Mouse (Mus musculus): ENCODE data around the gene Cryga. TPM values are rescaled to one million over a fixed set of nuclear protein-coding genes. Genes with fewer than 3 reads are reported as not detected.
A peak's percentile ranks its signal among the peaks of the same experiment; 100 is the strongest.

Cryga gene
- polyA plus RNA-seq, 1 experiment from 2014 or later: not detected

DNA sequence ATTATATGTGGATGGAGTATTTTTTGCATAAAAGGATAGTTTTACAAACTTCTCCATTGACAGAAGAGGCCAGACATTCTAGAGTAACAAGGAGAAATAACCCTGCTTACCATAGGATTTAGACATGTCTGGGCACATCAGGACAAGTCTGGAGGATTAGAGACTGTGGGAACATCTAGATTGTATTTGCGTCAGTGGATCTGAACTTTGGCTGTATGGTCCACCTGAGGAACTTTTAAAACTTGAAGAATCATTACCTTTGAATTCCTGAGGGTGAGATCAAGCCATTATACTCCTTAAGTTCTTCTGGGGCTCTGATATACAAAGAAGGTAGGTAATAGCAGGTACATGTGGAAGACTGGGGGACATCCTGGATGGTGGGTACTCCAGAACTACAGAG lies 28.5 kb upstream of the Cryga start:
- 91% methylated on average over 1 of the region's 1 CpGs for WGBS
- ATAC-seq: no peak
- TF ChIP-seq EP300 (IDR thresholded peaks at IDR 0.05): no peak
- no peak for TF ChIP-seq CTCF (IDR thresholded peaks at IDR 0.05)

DNA sequence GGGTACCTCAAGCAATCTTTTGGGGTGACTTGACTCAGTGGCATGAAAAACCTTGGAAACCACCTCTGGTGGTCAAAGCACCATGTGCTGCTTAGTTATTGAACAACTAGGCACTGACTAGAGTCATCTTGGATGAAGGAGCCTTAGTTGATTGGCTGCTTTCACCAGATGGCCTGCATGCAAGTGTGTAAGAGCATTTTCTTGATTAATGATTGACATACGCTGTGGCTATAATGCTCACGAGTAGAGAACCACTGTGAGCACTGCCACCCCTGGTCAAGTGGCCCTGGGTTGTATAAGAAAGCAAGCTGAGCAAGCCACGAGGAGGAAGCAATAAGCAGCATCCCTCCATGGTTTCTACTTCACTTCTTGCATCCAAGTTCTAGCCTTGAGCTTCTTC lies 27.1 kb upstream of the Cryga start:
- TF ChIP-seq CTCF (IDR thresholded peaks at IDR 0.05) (no peak), EP300 (IDR thresholded peaks at IDR 0.05) (no peak)
- no peak overlapping the region for H3K4me3 ChIP-seq (ENCODE audit: low read depth, low read length)
- ATAC-seq: no peak

More for the DNA sequence above, 28.5 kb upstream of the Cryga start:
- DNase-seq (ENCODE audit: low spot score): no peak
- Histone ChIP-seq H3K9me3 (ENCODE audit: low read length) (no peaks in the 10 kb centered on the region), H3K27me3 (replicated peaks; ENCODE audit: insufficient read depth, low read length) (no peaks in the 10 kb centered on the region), H3K4me1 (ENCODE audit: insufficient read depth, low read depth, low read length) (no peaks in the 10 kb centered on the region), H3K4me3 (ENCODE audit: low read depth, low read length) (no peak overlapping the region), H3K4me2 (replicated peaks; ENCODE audit: low read depth, low read length) (no peak overlapping the region), H3K9ac (replicated peaks; ENCODE audit: low read depth) (no peak overlapping the region), H3K27ac (ENCODE audit: low read length) (no peak overlapping the region), H3K36me3 (ENCODE audit: insufficient read depth, low read length) (no peaks in the 10 kb centered on the region)

DNA sequence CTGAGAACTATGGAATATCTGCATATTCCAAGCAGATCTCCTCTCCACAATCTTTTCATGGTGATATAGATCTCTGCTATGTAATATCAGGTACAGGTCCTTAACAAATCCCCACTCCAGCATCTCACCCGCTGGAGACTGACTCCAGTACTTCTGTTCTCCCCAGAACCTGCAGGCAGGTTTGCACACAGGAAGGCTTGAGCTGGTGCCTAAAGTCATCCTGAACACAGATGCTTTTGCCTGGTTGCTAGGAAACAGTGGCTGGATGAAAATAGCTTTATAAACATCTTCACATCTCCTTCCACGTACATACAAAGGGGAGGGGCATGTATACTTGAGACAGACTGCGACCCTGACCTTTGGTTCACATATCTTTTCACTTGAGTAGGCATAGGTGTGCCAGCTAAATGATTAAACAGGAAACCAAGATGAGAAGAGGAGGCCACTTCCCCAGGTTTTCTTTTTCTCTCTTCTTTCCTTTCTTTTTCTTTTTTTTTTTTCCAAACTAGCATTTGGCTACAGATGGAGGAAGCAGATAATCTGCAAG lies 26.5 kb upstream of the Cryga start:
- no peaks in the 10 kb centered on the region for H3K27me3 ChIP-seq (replicated peaks; ENCODE audit: insufficient read depth, low read length)
- H3K27ac ChIP-seq (ENCODE audit: low read length): no peak overlapping the region
- no peaks in the 10 kb centered on the region for H3K9me3 ChIP-seq (ENCODE audit: low read length)
- 48% methylated on average over 3 of the region's 3 CpGs for WGBS
- H3K4me2 ChIP-seq (replicated peaks; ENCODE audit: low read depth, low read length): no peak overlapping the region
- DNase-seq (ENCODE audit: low spot score): no peak
- no peaks in the 10 kb centered on the region for H3K36me3 ChIP-seq (ENCODE audit: insufficient read depth, low read length)
- H3K4me3 ChIP-seq (ENCODE audit: low read depth, low read length): no peak overlapping the region
- TF ChIP-seq EP300 (IDR thresholded peaks at IDR 0.05) (no peak), CTCF (IDR thresholded peaks at IDR 0.05) (no peak)
- H3K9ac ChIP-seq (replicated peaks; ENCODE audit: low read depth): no peak overlapping the region
- ATAC-seq: no peak
- H3K4me1 ChIP-seq (ENCODE audit: insufficient read depth, low read depth, low read length): no peaks in the 10 kb centered on the region

More for the DNA sequence above, 27.1 kb upstream of the Cryga start:
- no peaks in the 10 kb centered on the region for H3K4me1 ChIP-seq (ENCODE audit: insufficient read depth, low read depth, low read length)
- no peak overlapping the region for H3K27ac ChIP-seq (ENCODE audit: low read length)
- H3K36me3 ChIP-seq (ENCODE audit: insufficient read depth, low read length): no peaks in the 10 kb centered on the region
- no peak overlapping the region for H3K9ac ChIP-seq (replicated peaks; ENCODE audit: low read depth)
- H3K4me2 ChIP-seq (replicated peaks; ENCODE audit: low read depth, low read length): no peak overlapping the region
- 62% methylated on average over 3 of the region's 3 CpGs for WGBS
- H3K9me3 ChIP-seq (ENCODE audit: low read length): no peaks in the 10 kb centered on the region
- H3K27me3 ChIP-seq (replicated peaks; ENCODE audit: insufficient read depth, low read length): no peaks in the 10 kb centered on the region
- no peak for DNase-seq (ENCODE audit: low spot score)

DNA sequence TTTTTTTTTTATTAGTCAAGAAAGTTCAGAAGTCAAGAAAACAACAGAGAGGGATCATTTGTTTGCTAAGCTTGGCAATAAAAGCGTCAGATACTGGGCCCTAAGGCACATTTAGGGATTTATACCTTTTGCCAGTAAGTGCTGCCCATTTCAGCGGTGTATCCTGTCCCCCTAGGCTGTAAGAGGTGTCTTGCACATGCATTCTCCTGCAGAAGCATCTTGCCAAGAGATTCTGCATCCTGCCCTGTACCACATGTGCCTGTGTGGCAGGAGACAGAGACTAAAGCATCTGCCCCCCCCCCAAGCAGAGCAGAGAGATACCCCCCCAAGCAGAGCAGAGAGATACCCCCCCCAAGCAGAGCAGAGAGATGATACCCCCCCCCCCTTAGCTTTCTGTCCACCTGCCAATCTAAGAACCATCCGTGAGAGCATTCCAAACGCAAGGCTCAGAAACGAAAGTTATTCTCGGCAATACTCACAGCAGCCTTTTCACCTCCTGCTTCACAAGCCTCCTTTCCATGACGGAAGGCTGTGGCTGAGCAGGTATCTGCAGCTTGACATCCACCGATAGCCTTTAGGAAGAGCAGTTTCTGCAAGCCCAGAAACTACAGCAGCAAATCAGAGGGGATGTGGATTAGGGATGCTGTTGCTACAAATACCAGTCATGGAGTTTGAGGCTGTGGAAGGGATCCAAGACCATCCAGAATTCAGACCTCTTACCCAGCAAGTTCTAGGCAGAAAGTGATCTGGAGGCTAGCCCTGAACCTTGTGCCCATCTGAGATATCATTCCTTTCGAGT lies 19.6 kb upstream of the Cryga start, which contains the start of gene D630023F18Rik:
Gene D630023F18Rik, minus strand, starts transcription at position 641 of the 799 bp plus-strand sequence.
- Histone ChIP-seq H3K36me3 (ENCODE audit: insufficient read depth, low read length) (no peaks in the 10 kb centered on the region), H3K4me2 (replicated peaks; ENCODE audit: low read depth, low read length) (peak within 1 kb of the TSS; percentile 29; the same call in 1 of the 2 replicates), H3K27ac (ENCODE audit: low read length) (no peak within 1 kb of the TSS), H3K4me3 (ENCODE audit: low read depth, low read length) (no peak within 1 kb of the TSS), H3K9ac (replicated peaks; ENCODE audit: low read depth) (no peak within 1 kb of the TSS), H3K9me3 (ENCODE audit: low read length) (no peaks in the 10 kb centered on the region), H3K4me1 (ENCODE audit: insufficient read depth, low read depth, low read length) (no peaks in the 10 kb centered on the region), H3K27me3 (replicated peaks; ENCODE audit: insufficient read depth, low read length) (no peaks in the 10 kb centered on the region)
- TF ChIP-seq EP300 (IDR thresholded peaks at IDR 0.05) (no peak), CTCF (IDR thresholded peaks at IDR 0.05) (no peak)
- DNase-seq (ENCODE audit: low spot score) (no peak), ATAC-seq (no peak)
- WGBS: 17% methylated on average over 9 of the region's 9 CpGs

DNA sequence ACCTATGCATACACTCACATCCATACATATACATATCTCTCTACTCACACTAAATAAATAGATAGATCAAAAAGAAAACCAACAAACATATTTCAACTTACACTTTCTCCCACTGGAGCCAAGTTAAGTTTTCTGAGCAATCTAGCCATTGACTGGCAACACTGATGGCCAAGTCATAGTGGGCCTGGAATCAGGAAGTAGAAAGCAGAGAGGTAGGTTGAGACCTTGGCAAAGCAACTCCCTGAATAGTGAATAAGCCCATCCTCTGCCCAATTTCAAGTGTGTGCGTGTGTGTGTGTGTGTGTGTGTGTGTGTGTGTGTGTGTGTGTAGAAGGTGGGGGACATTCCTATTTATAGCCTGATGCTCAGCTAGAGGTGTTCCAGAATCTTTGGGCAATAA lies 16.3 kb upstream of the Cryga start, which contains the start of gene Gm28845:
Gene Gm28845, minus strand, starts transcription at position 121 of the 400 bp plus-strand sequence.
- Histone ChIP-seq H3K9ac (replicated peaks; ENCODE audit: low read depth) (no peak within 1 kb of the TSS), H3K4me1 (ENCODE audit: insufficient read depth, low read depth, low read length) (no peaks in the 10 kb centered on the region), H3K4me3 (ENCODE audit: low read depth, low read length) (no peak within 1 kb of the TSS), H3K27ac (ENCODE audit: low read length) (no peak within 1 kb of the TSS), H3K9me3 (ENCODE audit: low read length) (no peaks in the 10 kb centered on the region), H3K27me3 (replicated peaks; ENCODE audit: insufficient read depth, low read length) (no peaks in the 10 kb centered on the region), H3K4me2 (replicated peaks; ENCODE audit: low read depth, low read length) (no peak within 1 kb of the TSS), H3K36me3 (ENCODE audit: insufficient read depth, low read length) (no peaks in the 10 kb centered on the region)
- ATAC-seq: no peak
- no peak for DNase-seq (ENCODE audit: low spot score)
- 60% methylated on average over 1 of the region's 1 CpGs for WGBS
- TF ChIP-seq CTCF (IDR thresholded peaks at IDR 0.05): no peak
- no peak for TF ChIP-seq EP300 (IDR thresholded peaks at IDR 0.05)

DNA sequence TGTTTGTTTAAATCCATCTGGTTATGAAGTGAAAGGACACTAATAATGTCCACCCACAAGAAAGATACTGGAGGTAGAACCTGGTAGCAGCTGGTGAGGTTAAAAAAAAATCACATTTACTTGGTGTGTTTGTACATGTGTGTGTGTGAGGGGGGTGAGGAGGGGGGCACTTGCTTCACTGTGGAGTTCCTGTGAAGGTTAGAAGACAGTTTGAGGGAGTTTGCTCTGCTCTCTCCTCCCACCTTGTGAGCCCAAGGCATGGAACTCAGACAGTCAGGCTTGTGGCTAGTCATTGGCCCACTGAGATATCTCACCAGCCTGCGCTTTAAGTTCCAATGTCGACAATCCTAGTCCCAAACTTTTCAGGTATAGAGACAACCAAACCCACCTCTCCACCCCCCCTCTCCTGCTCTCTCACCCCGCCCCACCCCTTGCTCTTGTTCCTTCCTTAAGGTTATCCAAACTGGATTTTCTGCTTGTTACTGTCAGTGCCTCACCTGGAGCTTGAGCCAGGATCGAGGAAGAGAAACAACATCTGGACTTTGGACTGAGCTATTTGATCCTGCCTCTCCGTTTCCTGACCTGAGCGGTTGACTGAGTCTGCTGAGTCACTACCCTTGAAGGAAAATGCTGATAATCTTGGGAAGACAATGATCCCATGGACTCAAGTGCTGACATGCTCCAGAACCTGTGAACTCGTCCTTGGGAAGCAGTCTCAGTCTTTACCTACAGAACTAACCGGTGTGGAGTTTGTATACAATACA lies 15.2 kb upstream of the Cryga start:
- 59% methylated on average over 8 of the region's 8 CpGs for WGBS
- Histone ChIP-seq H3K4me2 (replicated peaks; ENCODE audit: low read depth, low read length) (no peak overlapping the region), H3K27ac (ENCODE audit: low read length) (no peak overlapping the region), H3K27me3 (replicated peaks; ENCODE audit: insufficient read depth, low read length) (no peaks in the 10 kb centered on the region), H3K4me3 (ENCODE audit: low read depth, low read length) (no peak overlapping the region), H3K4me1 (ENCODE audit: insufficient read depth, low read depth, low read length) (no peaks in the 10 kb centered on the region), H3K36me3 (ENCODE audit: insufficient read depth, low read length) (no peaks in the 10 kb centered on the region), H3K9ac (replicated peaks; ENCODE audit: low read depth) (no peak overlapping the region), H3K9me3 (ENCODE audit: low read length) (no peaks in the 10 kb centered on the region)
- no peak for ATAC-seq
- TF ChIP-seq EP300 (IDR thresholded peaks at IDR 0.05) (no peak), CTCF (IDR thresholded peaks at IDR 0.05) (no peak)
- DNase-seq (ENCODE audit: low spot score): no peak

Measured in lung, postnatal 0 days (tissue).